Mouse (Mus musculus) frontal cortex, adult 2 months (tissue): ENCODE data around the gene Slc45a2. TPM values are rescaled to one million over a fixed set of nuclear protein-coding genes. Genes with fewer than 3 reads are reported as not detected.

Experiments used
- DNase-seq, 2 experiments: peaks; one replicate each; pipeline ENCODE4 v3.0.0; 2022; ENCODE audit warnings: low spot score in 1 of 2; ENCODE audit errors: extremely low spot score in 1 of 2
- polyA plus RNA-seq: library from polyadenylated mRNA; depleted of rRNA; stranded (reverse); fragments of >200 nt; gene quantifications from 2 replicates; pipeline ENCODE4 v1.2.3, GENCODE M21; 2012; rRNA removed

Slc45a2 gene
- polyA plus RNA-seq, 1 experiment = 0.06 TPM

- DNase-seq = no peak
These were observed 64.3 kb downstream of the Slc45a2 start, which contains the start of gene Adamts12 for GRCm38 (mm10) chr15:11064558-11065411. Adamts12 (plus strand) TSS chr15:11064790.

GRCm38 (mm10) chr15:11065528-11066171, 65.1 kb downstream of the Slc45a2 start:
- DNase-seq = no peak

- no peak for DNase-seq
These were observed 65.8 kb downstream of the Slc45a2 start for GRCm38 (mm10) chr15:11066299-11066698.

GRCm38 (mm10) chr15:11067891-11068290, 67.4 kb downstream of the Slc45a2 start:
- DNase-seq = no peak

GRCm38 (mm10) chr15:11075726-11076361, 75.3 kb downstream of the Slc45a2 start:
- no peak for DNase-seq

Other genes starting within 250 kb of the Slc45a2 start
- gene C1qtnf3, start 48.4 kb upstream of the Slc45a2 start, polyA plus RNA-seq = 0.04 and 0.06 TPM in 2 replicates
- gene Amacr, start 19.0 kb upstream of the Slc45a2 start, polyA plus RNA-seq = 12.1 and 14.5 TPM in 2 replicates
- gene Rxfp3, start 37.3 kb downstream of the Slc45a2 start, polyA plus RNA-seq = 1.3 and 1.4 TPM in 2 replicates
- 0.36 and 0.42 TPM in 2 replicates for gene Adamts12, start 64.1 kb downstream of the Slc45a2 start, polyA plus RNA-seq